Comparison of ENCODE assay signal across 20 mouse cellular contexts in the genomic region with DNA sequence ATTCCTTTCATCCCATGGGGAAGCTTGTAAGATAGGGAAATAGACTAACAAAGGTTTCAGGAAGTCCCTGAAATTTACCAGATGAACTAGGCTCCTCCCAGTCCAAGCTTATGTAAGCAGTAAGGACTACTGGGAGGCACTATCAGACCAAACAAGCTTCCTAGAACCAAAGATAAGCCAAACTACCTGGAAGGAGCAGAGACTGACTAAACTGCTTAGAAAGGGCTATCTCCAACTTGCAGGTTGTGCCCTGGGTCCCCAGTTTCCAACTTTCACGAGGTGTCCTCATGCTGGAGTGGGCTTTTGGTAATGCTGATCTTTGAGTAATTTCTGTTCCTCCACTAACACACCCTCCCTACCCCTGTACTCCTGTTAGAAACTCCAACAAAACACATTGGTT. TPM values are rescaled to one million over a fixed set of nuclear protein-coding genes. Genes with fewer than 3 reads are reported as not detected.
A peak's percentile ranks its signal among the peaks of the same experiment; 100 is the strongest.
DNase-seq lines count a peak whose midpoint lies in the region; ATAC-seq and TF ChIP-seq lines count a peak whose summit lies in the region.
"Had no signal": no experiment of that assay in that cellular context is flagged by ENCODE, and none has a peak within 500 bp of the region (broad histone marks: within the 10 kb centered on the region; RNA-seq: fewer than 3 reads in every experiment).

No protein-coding gene starts in this region.

- ATAC-seq in intestine, postnatal 0 days, result no peak
- no peak for ATAC-seq in liver, embryonic 15.5 days (ENCODE audit: insufficient read depth)
- ATAC-seq in neural tube, embryonic 15.5 days (ENCODE audit: low FRiP score), result no peak
- ATAC-seq: forebrain, embryonic 14.5 days had no signal

- TF ChIP-seq POLR2A in MEL (IDR thresholded peaks at IDR 0.05; ENCODE audit: control insufficient read depth in 1 of 2, insufficient read depth in 1 of 2, low read depth in 1 of 2, low read length in 2 of 2, poor library complexity in 1 of 2), result no peak

- no peak overlapping the region for H3K4me2 ChIP-seq in intestine, postnatal 0 days (replicated peaks; ENCODE audit: low read depth)
- H3K4me2 ChIP-seq in liver, embryonic 15.5 days, result no peak overlapping the region
- no peak overlapping the region for H3K4me2 ChIP-seq in neural tube, embryonic 15.5 days
- H3K4me2 ChIP-seq: embryonic facial prominence, embryonic 15.5 days; hindbrain, embryonic 14.5 days had no signal

- peaks cover 13% of the 10 kb centered on the region for H3K79me2 ChIP-seq in MEL (ENCODE audit: control insufficient read depth, insufficient read depth, low read length, poor library complexity)

- no peak for TF ChIP-seq CTCF in MEL (IDR thresholded peaks at IDR 0.05 in 2 of 3, conservative IDR thresholded peaks at IDR 0.05 in 1 of 3; ENCODE audit: control insufficient read depth in 1 of 3, insufficient read depth in 1 of 3, low read depth in 2 of 3, low read length in 3 of 3, poor library complexity in 1 of 3, severe bottlenecking in 1 of 3)
- no peak for TF ChIP-seq CTCF in intestine, postnatal 0 days (IDR thresholded peaks at IDR 0.05; ENCODE audit: low read depth)

- 66% methylated on average over 1 of the region's 1 CpGs for WGBS in intestine, postnatal 0 days
- 23% methylated on average over 1 of the region's 1 CpGs for WGBS in liver, embryonic 15.5 days (ENCODE audit: insufficient replicate concordance)
- WGBS in neural tube, embryonic 15.5 days, result 94% methylated on average over 1 of the region's 1 CpGs

- peaks cover 6 to 24% of the 10 kb centered on the region in 2 experiments for H3K4me1 ChIP-seq in MEL (ENCODE audit: control insufficient read depth in 1 of 2, insufficient read depth in 2 of 2, low read length in 2 of 2)
- no peaks in the 10 kb centered on the region for H3K4me1 ChIP-seq in intestine, postnatal 0 days (replicated peaks; ENCODE audit: control insufficient read depth, insufficient read depth, low read length)
- H3K4me1 ChIP-seq in liver, embryonic 15.5 days (replicated peaks), result peaks cover 39% of the 10 kb centered on the region
- H3K4me1 ChIP-seq in neural tube, embryonic 15.5 days, result peaks cover 4% of the 10 kb centered on the region; the same call in 1 of the 2 replicates
- H3K4me1 ChIP-seq: embryonic facial prominence, embryonic 15.5 days had no signal

- no peaks in the 10 kb centered on the region for H3K27me3 ChIP-seq in MEL (ENCODE audit: control insufficient read depth in 1 of 2, insufficient read depth in 2 of 2, low read length in 2 of 2)
- H3K27me3 ChIP-seq in intestine, postnatal 0 days (replicated peaks; ENCODE audit: control insufficient read depth, insufficient read depth, low read length), result no peaks in the 10 kb centered on the region
- H3K27me3 ChIP-seq in liver, embryonic 15.5 days, result no peaks in the 10 kb centered on the region
- H3K27me3 ChIP-seq in neural tube, embryonic 15.5 days (replicated peaks), result no peaks in the 10 kb centered on the region
- H3K27me3 ChIP-seq: embryonic facial prominence, embryonic 15.5 days had no signal

- peak overlapping the region; percentile 55 for H3K27ac ChIP-seq in MEL (ENCODE audit: control insufficient read depth, low read depth, low read length)
- H3K27ac ChIP-seq in intestine, postnatal 0 days (ENCODE audit: low read depth, low read length), result peak overlapping the region; percentile 69; the same call in 1 of the 2 replicates
- 0 out of 2 replicates have a peak overlapping the region, but pooled peaks have one; percentile 10 for H3K27ac ChIP-seq in liver, embryonic 15.5 days (replicated peaks)
- H3K27ac ChIP-seq in neural tube, embryonic 15.5 days (replicated peaks), result no peak overlapping the region
- H3K27ac ChIP-seq: embryonic facial prominence, embryonic 15.5 days; forebrain, embryonic 10.5 days; hindbrain, embryonic 14.5 days had no signal

- H3K9ac ChIP-seq in MEL (ENCODE audit: control insufficient read depth, low read depth, low read length, poor library complexity, severe bottlenecking), result no peak overlapping the region
- H3K9ac ChIP-seq in intestine, postnatal 0 days (ENCODE audit: low read depth, low read length), result no peak overlapping the region
- H3K9ac ChIP-seq in liver, embryonic 15.5 days, result no peak overlapping the region
- H3K9ac ChIP-seq in neural tube, embryonic 15.5 days (replicated peaks), result no peak overlapping the region
- H3K9ac ChIP-seq: embryonic facial prominence, embryonic 15.5 days; hindbrain, embryonic 14.5 days had no signal

- no peaks in the 10 kb centered on the region for H3K9me3 ChIP-seq in MEL (replicated peaks; ENCODE audit: insufficient read depth, low read length)
- H3K9me3 ChIP-seq in intestine, postnatal 0 days (ENCODE audit: control insufficient read depth), result no peaks in the 10 kb centered on the region
- H3K9me3 ChIP-seq in liver, embryonic 15.5 days (replicated peaks), result no peaks in the 10 kb centered on the region
- H3K9me3 ChIP-seq in neural tube, embryonic 15.5 days (replicated peaks), result no peaks in the 10 kb centered on the region
- H3K9me3 ChIP-seq: embryonic facial prominence, embryonic 15.5 days; forebrain, embryonic 10.5 days had no signal

- peak in 1 of 2 experiments; percentile 69; a peak in 2 of 4 replicates for TF ChIP-seq EP300 in MEL (IDR thresholded peaks at IDR 0.05; ENCODE audit: low read depth in 1 of 2, low read length in 2 of 2)

- DNase-seq in MEL (ENCODE audit: low read depth, low spot score), result peak; percentile 53
- peak; percentile 51 for DNase-seq in c-Kit-positive CD71-positive TER-119-negative erythroid progenitor cells, embryonic 14.5 days (ENCODE audit: low read depth)
- DNase-seq in kidney, postnatal 36 days, result no peak
- DNase-seq in urinary bladder, postnatal 4 days (ENCODE audit: low spot score in 2 of 2), result no peak
- DNase-seq in adrenal gland, postnatal 10 days, result no peak
- DNase-seq: adrenal gland, adult 8-10 months; cerebellum, adult 2 months; cerebellum, postnatal 10 days; embryo, embryonic 11 days; gastrocnemius, postnatal 36 days; heart, adult 11 months; heart, postnatal 10 days had no signal

- no peak overlapping the region for H3K4me3 ChIP-seq in MEL (ENCODE audit: control insufficient read depth in 1 of 2, insufficient read depth in 1 of 2, low read depth in 2 of 2, low read length in 2 of 2)
- no peak overlapping the region for H3K4me3 ChIP-seq in intestine, postnatal 0 days (ENCODE audit: low read depth, low read length)
- H3K4me3 ChIP-seq in liver, embryonic 15.5 days (replicated peaks), result no peak overlapping the region
- H3K4me3 ChIP-seq in neural tube, embryonic 15.5 days (replicated peaks), result no peak overlapping the region
- H3K4me3 ChIP-seq: embryonic facial prominence, embryonic 15.5 days; erythroblast, embryonic 14.5 days; forebrain, embryonic 10.5 days had no signal

- peaks cover 0 to 22% of the 10 kb centered on the region in 2 experiments; a peak in 2 of 4 replicates for H3K36me3 ChIP-seq in MEL (ENCODE audit: control insufficient read depth in 1 of 2, insufficient read depth in 2 of 2, low read length in 2 of 2)
- H3K36me3 ChIP-seq in intestine, postnatal 0 days (ENCODE audit: control insufficient read depth, insufficient read depth), result no peaks in the 10 kb centered on the region
- H3K36me3 ChIP-seq in liver, embryonic 15.5 days (replicated peaks), result no peaks in the 10 kb centered on the region
- no peaks in the 10 kb centered on the region for H3K36me3 ChIP-seq in neural tube, embryonic 15.5 days
- H3K36me3 ChIP-seq: embryonic facial prominence, embryonic 15.5 days; forebrain, embryonic 10.5 days had no signal

- no peak for TF ChIP-seq RAD21 in MEL (IDR thresholded peaks at IDR 0.05; ENCODE audit: low read depth, low read length)

TF ChIP-seq in MEL, 35 proteins besides CTCF, POLR2A, EP300 and RAD21:
- TF ChIP-seq MEF2A (IDR thresholded peaks at IDR 0.05; ENCODE audit: extremely low read depth, insufficient replicate concordance, low read depth, low read length, poor library complexity, severe bottlenecking) (no peak), CHD1 (IDR thresholded peaks at IDR 0.05; ENCODE audit: low read depth, low read length) (no peak), KAT2A (conservative IDR thresholded peaks at IDR 0.05; ENCODE audit: low read depth, low read length) (no peak), TCF12 (IDR thresholded peaks at IDR 0.05; ENCODE audit: low read depth, low read length) (peak; percentile 51; the same call in 1 of the 2 replicates), JUND (IDR thresholded peaks at IDR 0.05; ENCODE audit: low read depth, low read length) (no peak), MXI1 (IDR thresholded peaks at IDR 0.05; ENCODE audit: low read depth, low read length) (no peak), HCFC1 (IDR thresholded peaks at IDR 0.05; ENCODE audit: low read depth, low read length) (no peak), ETS1 (IDR thresholded peaks at IDR 0.05; ENCODE audit: low read depth, low read length) (no peak), GATA1 (IDR thresholded peaks at IDR 0.05; ENCODE audit: low read depth, low read length) (peak; percentile 56), BHLHE40 (IDR thresholded peaks at IDR 0.05; ENCODE audit: borderline replicate concordance, low read depth, low read length) (no peak), SIN3A (IDR thresholded peaks at IDR 0.05; ENCODE audit: low read length) (no peak), TAL1 (IDR thresholded peaks at IDR 0.05; ENCODE audit: low read length) (peak; percentile 64)

RNA-seq across cellular contexts. Expression of a gene that starts 3.1 kb away (rescaled TPM):
- total RNA-seq in MEL (2012; rRNA removed), result 20.9 and 21.7 TPM in 2 replicates
- polyA plus RNA-seq in MEL (2012; ENCODE audit: insufficient read depth in 1 of 2, insufficient read length in 2 of 2, low read depth in 1 of 2, low replicate concordance in 2 of 2, missing spikeins in 1 of 2), result 100 to 1,000 TPM in 1 of 2 experiments, 10 to 100 TPM in 1; 20.0 to 133 TPM
- 11.4 and 13.5 TPM in 2 replicates for polyA plus RNA-seq in intestine, postnatal 0 days (2015; fragmentation: Nextera tagmentation; extraction: Ambion mirVana)
- polyA plus RNA-seq in liver, embryonic 15.5 days (2015; fragmentation: Nextera tagmentation; extraction: Ambion mirVana), result 10.7 and 11.5 TPM in 2 replicates
- 8.4 and 9.6 TPM in 2 replicates for polyA plus RNA-seq in neural tube, embryonic 15.5 days (2015; fragmentation: Nextera tagmentation; extraction: Ambion mirVana)
- total RNA-seq in adrenal gland, postnatal 10 days (2021), result 10 to 100 TPM; 21.8 to 27.0 TPM

Comparison
In these comparisons a context has a peak if more than half of its experiments do, and no peak if none do; other contexts are left out.
1. DNase-seq: peak in MEL (single experiment) and c-Kit-positive CD71-positive TER-119-negative erythroid progenitor cells, embryonic 14.5 days (single experiment); none in kidney, postnatal 36 days (0 of 2), urinary bladder, postnatal 4 days (0 of 2) and adrenal gland, postnatal 10 days (single experiment).